Mouse (Mus musculus) kidney, adult 9 months (tissue): ENCODE data around the gene Cym.

Experiments
- DNase-seq: peaks from one replicate; pipeline ENCODE4 v3.0.0; 2022

Gene Cym

DNA sequence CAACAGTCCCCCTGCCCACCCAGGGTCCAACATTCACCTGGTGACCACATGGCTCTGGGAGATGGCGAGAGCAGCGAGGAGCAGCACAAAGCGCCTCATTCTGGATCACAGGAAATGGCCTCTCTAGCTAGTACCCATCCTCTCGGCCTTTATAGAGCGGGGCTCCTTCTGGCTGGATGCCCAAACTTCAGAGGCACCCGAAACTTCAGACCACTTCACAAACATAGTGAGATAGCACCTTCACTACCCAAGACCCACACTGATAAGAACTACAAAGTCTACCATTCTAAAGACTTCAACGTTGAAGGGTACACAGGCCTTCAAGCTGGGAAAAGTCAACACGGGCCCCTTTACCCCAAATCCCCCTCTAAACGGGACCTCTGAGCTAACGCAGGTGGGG, at the start of gene Cym:
TSS of gene Cym (minus strand) at position 125 of the 400 bp plus-strand sequence.
- DNase-seq = no peak

DNA sequence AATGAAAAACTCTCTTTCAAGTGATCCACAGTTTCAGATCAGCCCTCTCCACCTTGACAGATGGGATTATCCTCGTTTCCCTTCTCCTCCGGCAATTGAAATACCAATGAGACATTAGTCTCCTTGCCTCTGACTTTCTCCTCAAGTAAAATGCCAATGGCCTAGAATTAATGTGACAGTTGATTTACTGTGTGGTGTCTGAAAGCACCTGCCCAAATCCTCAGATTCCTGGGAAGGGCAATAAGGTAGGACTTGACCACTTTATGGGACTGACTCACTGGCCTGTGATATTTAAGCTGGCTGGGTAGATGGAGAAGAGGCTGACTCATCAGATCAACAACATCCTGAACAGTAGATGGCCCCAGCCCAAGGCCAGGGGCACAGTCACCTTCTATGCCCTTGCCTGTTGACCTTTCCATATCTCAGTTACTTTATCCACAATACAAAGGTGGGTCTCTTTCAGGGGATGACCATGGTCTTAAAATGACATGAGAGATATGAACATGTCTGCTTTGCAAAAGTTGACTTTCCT, 45.3 kb upstream of the Cym start:
- no peak for DNase-seq

DNA sequence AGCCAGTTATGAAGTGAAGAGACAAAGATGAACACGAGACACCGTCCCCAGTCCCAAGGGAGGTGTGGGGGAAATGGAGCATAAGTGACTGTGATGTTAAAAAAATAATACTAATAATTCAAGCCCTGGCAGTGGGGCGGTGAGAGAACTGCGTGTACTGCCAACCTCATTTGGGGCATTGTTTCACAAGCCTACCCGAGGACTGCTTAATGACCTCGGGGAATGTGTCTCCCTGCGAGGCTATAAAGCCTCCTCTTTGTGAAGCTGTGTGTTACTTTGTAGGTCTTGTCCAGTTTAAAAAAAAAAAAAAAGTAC, 40.3 kb upstream of the Cym start:
- DNase-seq = no peak

DNA sequence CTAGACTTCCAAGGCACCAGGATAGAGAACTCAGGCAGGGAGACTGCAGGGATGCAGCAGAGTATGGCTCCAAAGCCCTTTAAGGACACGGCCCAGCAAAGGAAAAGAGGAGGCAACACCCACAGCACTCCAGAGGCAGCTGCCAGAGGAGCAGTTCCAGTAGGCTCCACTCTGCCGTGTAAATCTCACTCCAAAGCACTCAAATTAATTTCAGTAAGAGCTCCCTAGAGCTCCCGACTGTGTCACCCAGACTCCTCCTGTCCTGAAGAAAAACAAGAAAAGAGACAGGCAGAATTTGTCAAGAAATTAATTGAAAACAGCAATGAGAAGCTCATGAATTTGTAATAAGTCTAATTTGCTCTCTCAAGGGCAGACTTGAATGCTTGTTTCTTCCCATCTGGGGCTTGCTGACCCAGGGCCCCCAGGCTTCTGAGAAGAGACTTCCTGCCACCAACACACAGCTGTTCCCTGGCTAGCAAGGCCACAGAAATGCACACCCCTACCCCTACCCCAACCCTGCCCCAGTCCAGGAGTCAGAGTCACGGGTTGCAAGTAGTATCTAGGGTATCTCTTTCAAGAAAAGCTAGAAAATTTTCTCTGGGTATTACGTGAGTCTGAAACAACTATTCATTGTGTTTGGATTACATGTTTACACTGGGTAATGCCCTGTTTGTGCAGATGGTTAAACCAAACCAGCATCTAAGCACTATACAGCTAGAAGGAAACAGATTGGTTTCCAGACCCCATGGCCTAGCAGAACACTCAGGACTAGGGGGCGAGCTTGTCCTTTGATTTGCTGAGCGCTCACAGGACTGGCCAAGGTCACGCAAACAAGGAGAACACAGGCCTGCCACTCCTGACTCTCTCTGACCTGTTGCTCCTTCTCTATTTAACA, 39.7 kb upstream of the Cym start:
- DNase-seq = no peak

DNA sequence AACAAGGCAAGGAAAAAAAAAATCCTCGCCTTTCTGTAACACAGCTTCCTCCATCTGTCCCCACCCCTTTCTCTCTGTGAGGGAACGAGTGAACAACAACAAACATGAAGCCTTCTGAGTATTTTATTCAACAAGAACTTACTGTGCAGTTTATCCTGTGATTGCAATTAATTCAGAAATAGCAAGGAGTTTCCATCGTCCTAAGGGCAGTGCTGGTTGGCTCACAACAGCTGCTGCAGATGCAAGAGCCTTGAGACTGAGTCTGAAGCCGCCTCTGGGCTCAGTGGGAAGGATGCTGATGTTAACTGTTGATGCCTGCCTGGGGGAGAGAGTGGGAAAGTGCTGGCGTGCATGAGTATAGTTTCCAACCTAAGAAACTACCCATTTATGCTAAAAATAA, 36.4 kb upstream of the Cym start:
- no peak for DNase-seq

DNA sequence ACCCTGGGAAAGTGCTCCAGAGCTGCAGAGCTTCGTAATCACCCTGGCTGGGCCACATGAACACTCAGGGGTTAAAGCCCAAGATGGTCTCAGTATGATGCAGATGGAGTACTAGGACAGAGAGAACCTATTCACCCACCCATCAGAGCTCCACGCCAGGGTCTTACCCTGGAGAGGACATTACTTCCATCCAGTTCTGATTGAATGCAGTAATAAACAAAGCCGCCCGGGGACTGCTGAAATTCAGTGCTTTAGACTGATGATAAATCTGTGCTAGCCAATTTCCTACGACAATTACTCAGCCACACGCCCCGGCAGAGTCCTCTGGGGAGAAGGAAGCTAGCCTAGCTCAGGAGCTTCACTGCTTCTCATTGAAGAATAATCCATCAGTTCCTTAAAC, 35.2 kb upstream of the Cym start:
- DNase-seq = no peak

DNA sequence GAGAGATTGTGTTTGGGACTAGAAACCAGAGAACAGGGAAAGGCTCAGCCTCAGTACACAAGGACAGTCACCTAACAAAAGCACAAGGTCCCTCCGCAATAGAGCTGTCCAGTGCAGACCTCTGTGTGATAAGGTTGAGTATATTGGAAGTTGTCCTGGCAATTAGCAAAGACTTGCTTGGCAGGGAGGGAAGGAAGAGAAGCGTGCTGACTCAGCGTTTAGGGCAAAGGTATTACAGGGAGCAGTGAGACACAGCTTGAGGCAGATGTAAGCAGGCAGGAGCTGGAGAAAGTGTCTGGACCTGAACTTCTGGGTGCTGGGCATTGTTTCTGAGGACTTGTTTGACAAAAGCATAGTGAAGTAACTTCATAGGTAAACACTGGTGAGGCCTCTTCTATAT, 34.5 kb upstream of the Cym start:
- no peak for DNase-seq

DNA sequence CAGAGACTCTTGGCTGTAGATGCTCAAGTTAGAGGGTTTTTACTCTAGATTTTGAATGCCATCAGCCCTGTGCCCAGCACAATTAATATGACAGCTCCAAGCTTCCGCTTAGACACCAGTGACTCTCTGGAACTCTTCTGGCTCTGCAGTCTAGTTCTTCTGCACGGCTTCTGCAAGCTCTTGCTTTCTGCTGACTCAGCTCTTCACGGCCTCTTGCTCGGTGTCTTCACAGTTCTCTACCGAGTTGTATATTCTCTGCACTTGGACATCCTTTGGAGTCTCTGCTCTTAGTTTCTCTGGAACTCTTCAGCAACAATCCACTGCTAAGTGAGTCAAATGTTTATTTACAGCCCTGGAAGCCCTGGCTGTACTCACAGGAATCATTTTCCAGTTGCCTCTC, 32.4 kb upstream of the Cym start:
- no peak for DNase-seq

DNA sequence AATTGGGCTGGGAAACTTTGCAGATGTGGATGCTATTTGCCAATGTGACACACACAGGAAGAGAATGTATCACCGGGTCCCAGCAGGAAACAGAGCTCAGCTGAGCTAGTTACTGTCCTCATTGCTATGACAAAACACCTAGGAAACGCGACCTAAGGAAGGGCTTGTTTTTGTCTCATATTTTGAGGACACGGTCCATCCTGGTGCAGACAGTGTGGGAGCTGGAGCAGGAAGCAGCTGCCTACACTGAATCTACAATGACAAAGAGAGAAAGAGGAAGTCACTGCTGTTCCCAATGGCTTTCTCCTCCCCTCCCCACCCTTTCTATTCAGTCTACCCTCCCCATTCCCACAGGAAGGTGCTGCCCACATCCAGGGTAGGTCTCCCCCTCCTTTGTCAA, 30.5 kb upstream of the Cym start:
- peak; percentile 38 for DNase-seq

DNA sequence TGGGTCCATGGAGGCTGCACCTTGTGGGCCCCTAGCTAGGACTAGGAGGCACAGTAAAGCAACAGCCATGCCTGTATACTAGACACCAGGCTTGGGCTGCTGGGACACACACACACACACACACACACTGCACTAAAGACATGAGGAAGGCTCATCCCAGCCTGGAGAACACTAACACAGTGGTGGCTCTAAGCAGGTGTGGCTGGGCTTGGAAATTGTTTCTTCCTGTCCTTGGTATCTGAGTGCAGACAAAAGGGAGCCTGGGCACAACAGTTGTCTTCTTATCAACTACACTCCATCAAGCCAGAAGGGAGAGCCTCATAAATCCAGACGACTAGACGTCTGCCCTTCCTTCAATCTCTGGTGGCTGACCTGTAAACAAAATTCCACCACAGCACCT, 28.8 kb upstream of the Cym start:
- no peak for DNase-seq

DNA sequence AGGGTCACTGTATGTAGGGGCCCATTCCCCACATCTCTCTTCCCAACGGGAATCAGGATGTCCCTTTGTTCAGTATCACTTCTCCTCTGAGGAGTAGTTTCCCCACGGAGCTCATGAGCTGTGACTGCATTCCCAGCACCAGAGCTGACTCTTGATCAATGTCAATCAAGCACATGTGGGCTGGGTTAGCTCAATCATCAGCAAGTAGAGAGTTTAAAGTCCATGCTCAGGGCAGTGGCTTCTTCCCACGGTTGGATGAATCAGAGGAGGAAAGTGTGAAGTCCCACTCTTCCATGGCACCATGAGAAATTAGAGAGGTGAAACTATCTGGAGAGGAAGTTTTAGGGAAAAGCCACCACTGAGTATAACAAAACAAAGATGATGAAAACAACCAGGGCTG, 27.5 kb upstream of the Cym start:
- DNase-seq = peak; percentile 83

DNA sequence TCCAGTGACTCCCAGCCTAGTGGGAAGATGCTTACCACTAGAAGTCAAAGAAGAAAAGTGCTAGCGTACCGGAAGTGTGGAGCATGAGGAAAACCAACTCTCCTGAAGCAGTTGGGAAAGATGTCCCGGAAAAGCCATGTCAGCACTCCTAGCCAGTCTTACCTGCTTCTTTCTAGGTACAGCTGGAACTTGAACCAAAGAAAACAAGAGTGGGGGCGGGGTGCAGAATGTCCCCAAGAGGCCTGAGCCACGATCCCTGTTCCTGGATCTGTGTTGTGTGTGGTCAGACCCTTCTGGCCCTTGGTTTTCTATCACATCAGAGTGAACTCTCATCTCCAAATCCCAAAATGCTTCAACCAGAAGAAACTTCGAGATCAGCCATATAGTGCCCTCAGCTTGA, 25.3 kb upstream of the Cym start:
- no peak for DNase-seq

DNA sequence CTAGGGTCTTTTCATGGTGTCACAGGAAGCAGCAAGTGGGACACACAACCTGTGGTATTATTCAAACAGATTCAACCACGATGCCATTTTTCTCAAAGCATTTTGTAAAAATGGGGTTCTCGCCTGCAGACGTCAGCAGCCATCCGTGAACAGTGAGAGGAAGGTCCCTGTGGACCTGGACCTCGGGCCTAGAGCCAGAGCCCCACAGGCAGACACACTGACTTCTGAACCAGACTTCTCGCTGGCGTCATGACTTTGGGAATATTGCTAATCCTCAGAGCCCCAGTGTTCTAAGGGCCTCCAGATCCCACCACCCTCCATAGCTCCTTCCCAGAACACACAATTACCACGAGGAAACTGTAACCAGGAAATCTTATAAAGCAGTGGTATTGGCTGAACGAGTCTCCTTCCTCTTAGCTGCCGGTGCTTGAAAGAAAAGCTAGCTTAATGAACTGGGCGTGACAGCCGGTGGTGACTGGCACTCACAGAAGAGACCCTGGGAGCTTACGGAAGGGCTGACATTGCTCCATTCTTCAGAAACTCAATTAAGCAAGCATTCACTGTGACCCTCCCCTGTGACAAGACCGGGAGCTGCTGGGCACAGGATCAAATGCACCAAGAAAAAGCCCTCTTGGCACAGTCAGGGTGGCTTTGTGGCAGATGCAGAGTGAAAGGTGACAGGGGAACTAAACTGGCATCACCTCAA, 20.0 kb upstream of the Cym start:
- DNase-seq = peak; percentile 57

DNA sequence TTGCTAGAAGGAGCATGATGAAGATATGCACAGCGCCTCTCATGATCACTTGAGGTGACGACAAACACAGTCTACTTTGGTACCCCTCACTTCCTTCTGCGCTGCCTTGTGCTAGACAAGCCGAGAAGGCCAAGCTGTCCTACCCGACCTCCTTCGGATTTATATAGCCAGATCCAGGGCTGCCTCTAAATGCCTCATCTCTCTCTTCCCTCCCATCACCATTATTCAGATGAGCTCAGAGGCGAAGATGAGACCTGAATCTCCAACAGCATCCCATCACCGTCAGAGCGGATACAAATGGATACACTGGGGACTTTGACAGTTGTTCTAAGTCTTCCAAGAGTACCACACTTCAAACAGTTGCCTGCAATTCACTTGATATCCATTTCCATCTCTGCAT, 18.1 kb upstream of the Cym start, which contains the start of gene Prok1:
TSS of gene Prok1 (minus strand) at position 101 of the 400 bp plus-strand sequence.
- no peak for DNase-seq

DNA sequence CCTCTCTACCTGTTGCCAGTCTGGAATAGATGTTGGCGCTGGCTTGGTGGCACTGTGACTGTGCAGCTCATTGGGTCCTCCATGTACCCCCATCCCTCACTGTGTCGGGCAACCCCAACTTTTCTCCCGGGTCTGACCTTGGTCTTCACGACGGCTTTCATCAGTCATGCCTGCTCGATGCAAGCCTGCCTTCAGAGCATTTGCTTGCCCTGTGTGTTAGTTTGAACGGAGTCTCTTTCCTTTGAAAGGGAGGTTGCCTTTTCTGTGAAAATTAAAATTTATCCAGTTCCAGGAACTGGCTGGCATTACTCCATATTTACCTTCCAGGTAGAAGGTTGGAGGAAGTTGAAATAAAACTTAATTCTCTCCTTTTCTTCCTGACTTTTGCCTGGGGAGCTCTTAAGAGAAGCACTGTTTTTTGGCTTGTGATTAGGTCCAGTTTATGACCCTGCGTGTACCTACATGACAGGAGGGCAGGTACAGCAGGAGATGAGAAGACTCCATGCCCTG, 17.0 kb upstream of the Cym start:
- DNase-seq = no peak

DNA sequence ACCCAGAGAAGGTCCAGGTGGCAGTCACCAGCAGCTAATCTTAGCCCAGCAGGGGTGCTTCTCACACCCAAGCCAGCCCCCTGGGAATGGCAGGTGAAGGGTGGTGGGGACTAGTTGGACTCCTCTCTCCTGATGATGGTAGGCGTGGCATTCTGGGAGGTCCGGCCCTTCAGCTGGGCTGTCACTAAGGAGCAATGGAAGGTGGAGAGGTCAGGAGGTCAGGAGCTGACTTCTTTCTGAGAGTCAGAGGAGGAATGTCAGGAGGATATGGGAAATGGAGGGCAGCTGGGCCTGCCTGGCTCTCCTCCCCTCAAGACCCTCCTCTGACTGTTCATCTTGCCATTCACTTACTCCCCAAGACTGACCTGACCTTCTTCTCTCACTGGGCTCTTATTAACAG, 16.5 kb upstream of the Cym start:
- DNase-seq = no peak

DNA sequence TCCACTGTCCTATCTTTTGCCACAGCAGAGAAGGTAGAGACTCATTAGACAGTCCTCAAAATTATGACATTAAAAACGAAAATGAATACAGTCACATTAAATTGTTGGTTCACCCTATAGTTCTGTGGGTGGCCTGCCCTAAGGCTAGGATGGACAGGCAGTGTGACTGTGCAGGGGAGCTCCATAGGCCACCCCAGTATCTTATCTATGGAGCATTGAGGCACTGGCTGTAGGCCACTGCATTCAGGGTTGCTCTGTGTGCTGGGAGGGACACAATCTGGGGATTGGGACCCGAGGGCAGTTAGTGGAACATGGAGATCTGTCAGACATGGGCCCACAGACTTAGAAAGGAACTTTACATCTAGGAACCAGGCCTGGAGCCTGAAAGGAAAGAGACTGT, 12.4 kb upstream of the Cym start:
- no peak for DNase-seq

DNA sequence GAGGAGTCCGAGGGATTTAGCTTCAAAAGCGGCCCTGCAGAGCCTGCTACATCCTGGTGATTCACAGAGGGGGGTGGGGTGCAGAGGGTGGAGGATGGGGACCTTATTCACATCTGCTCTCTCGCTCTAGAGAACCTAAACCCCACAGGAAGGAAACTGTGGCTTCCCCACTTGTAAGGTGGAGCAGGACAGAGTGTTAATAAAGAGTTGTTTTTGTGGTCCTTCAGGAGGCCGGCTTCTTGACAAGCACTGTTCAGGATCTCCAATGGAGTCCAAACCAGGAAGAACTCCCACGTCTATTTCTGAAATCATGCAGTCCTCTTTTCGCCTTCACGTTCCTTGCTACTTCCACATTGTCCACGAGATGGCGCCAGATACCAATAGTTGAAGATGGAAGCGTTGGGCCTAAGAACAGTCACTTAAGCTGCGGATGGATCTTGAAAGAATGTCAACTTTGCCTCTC, 11.8 kb upstream of the Cym start:
- peak; percentile 81 for DNase-seq

DNA sequence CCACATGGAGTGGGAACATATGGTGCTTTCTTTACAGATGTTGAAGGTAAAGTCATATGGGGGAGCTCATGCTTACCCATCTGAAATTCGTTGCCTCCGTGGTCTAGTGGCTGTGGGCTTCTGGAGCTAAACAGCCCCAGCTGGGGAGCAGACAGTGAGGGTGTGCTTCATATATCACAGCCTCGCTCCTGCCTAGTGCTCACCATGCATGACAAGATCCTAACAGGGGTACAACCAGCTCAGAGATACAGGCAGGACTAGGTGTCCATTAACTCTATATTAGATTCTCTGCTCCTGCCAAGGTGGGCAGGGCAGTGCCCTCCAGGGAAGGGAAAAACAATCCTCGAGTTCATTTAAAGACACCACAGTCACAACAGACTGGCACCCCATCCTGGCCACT, 9.7 kb upstream of the Cym start:
- DNase-seq = no peak

DNA sequence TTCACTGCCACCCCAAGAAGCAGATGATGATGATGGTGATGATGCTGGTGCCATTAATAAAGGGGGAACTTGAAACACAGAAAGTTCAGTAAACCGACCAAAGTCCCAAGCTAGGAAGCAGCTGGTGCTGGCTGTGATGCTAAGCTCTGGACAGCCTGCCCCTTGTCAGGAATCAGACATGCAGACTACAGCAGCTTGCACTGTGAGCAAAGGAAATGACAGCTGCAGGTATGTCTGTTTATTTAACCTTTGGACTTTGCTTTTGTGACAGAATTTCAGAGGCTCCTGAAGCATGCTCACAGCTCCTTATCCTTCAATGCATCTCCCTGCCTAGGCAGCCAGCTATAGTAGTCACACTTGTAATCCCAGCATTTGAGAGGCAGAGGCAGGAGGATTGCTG, 9.0 kb upstream of the Cym start, which contains the start of gene A630076J17Rik:
TSS of gene A630076J17Rik (plus strand) at position 88 of the 400 bp plus-strand sequence.
- DNase-seq = peak; percentile 26

DNA sequence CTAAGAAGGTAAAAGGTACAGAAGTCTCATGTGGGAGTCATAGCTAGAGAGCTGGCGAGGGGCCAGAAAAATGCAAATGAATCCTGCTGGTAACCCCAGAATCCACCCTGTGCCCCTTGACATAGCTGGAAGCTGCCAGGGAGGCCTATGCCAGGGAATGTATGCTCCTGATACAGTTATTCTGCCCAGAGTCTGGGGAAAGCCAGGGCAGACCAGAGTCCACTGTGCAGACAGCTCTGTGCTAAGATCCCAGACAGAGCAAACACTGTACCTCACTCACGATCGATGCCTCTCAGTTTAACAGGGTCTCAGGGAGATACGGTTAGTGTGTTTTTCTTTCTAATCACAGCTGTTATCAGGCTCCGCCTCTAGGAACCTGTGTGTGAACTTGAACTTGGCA, 8.3 kb upstream of the Cym start:
- DNase-seq = no peak

DNA sequence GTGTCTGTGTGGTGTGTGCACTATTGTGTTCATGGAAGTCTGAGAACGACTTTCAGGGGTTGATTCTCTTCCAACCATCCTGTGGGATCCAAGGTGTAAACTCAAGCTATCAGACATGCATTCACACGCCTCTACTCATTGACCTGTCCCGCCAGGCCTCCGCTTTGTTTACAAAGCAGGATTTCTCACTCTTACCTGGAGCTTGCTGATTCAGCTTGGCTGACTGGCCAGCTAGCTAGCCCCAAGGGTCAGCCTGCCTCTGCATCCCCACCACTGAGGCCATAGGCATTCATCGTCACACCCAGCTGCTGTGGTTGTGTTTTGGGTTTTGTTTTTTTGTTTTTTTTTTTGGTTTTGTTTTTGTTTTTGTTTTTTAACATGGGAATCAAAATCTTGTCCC, 7.7 kb upstream of the Cym start:
- no peak for DNase-seq

DNA sequence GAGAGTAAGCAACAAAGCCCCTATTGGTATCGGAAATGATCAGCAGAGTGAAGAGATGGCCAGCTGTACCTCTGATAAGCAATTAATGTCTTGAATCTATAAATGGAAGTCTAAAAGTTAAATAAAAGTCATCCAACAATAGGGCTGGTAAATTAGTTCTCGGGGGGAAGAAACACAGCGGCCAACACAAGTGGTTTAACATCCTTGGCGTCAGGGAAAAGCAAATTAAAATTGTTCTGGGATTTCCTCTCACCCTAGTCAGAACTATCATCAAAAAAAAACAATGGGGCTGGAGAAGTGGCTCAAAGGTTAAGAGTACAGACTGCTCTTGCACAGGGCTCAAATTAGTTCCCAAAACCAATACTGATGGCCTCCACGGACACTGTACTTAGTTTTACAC, 4.3 kb upstream of the Cym start:
- no peak for DNase-seq

DNA sequence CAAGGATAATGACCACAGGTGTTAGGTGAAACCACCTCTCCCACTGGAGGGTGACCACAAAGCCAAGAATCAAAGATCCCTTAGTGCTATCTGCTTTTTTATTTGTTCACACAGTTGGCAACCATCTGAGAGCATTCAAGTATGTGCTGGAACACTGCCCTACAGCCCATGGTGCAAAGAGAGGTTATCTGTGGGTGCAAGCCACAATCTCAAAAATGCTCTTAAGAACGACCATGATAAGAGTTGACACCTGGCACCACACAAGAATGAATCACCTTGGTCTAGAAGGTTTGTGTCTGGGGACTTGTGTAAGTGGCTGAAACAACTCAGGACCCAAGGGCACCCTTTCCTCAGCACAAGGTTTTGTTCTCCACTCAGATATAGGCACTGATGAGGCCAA, 1.7 kb upstream of the Cym start:
- DNase-seq = no peak
